Mouse (Mus musculus): ENCODE measurements around the gene Dusp1.

GRCm38 (mm10) chr17:26567818-26568173, 5.9 kb upstream of the Dusp1 start:
- no peak for TF ChIP-seq CTCF (IDR thresholded peaks at IDR 0.05; ENCODE audit: low read depth, low read length)
- no peak for TF ChIP-seq GATA1 (IDR thresholded peaks at IDR 0.05; ENCODE audit: borderline replicate concordance, low read length)
- TF ChIP-seq TAL1 (conservative IDR thresholded peaks at IDR 0.05; ENCODE audit: low read depth, low read length) = no peak
- no peak for TF ChIP-seq GATA2 (IDR thresholded peaks at IDR 0.05; ENCODE audit: borderline replicate concordance, low read depth, low read length)
- no peak for TF ChIP-seq POLR2AphosphoS5 (IDR thresholded peaks at IDR 0.05; ENCODE audit: insufficient replicate concordance, low read depth, low read length)
